Mouse (Mus musculus) olfactory bulb, adult 2 months (tissue): Measurements from ENCODE around the gene Hist1h1t.

Experiments
- CTCF ChIP-seq: fragments of 200-500 bp; IDR thresholded peaks from 2 replicates; pipeline ENCODE4 v1.5.1; 2012; ENCODE audit warnings: low read depth, mild to moderate bottlenecking, low read length, moderate library complexity; ENCODE audit not compliant: insufficient read depth
- POLR2A ChIP-seq: fragments of 200-500 bp; IDR thresholded peaks from 2 replicates; pipeline ENCODE4 v1.6.1; 2012; ENCODE audit warnings: mild to moderate bottlenecking, low read depth, low read length, moderate library complexity; ENCODE audit not compliant: insufficient read depth

GRCm38 (mm10) chr13:23689459-23689858 is 6.2 kb upstream of the Hist1h1t start:
- TF ChIP-seq CTCF, result no peak
- TF ChIP-seq POLR2A, result no peak
